Mouse (Mus musculus): ENCODE measurements around the gene Prr5l. TPM values are rescaled to one million over a fixed set of nuclear protein-coding genes. Genes with fewer than 3 reads are reported as not detected.
A peak's percentile ranks its signal among the peaks of the same experiment; 100 is the strongest.

Gene Prr5l
- polyA plus RNA-seq, 1 experiment from 2014 or later = 8.7 TPM

DNA sequence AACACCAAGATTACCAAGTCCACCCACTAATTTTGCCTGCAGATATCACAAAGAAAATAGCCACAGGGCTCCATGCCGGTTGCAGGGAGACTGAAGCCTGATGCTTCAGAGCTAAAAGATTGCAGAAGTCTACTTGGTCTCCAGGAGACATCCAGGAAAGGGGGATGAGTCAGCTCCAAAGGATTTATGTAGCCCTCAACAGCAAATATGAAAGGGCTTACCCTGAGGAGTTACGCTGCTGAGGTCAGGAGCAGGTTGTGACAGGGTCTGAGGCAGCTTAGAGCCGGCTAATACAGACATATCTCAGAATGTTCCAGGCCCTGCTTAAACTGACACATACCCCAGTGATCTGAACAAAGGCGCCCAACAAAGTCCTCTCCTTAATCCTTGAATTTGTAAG lies 90.7 kb downstream of the Prr5l start:
- 92% methylated on average over 4 of the region's 4 CpGs for WGBS
- H3K27me3 ChIP-seq (replicated peaks) = peaks cover 21% of the 10 kb centered on the region
- H3K4me1 ChIP-seq = peaks cover 15% of the 10 kb centered on the region
- no peak overlapping the region for H3K27ac ChIP-seq (replicated peaks)
- H3K36me3 ChIP-seq = no peaks in the 10 kb centered on the region
- no peak for ATAC-seq (ENCODE audit: low FRiP score)
- H3K9me3 ChIP-seq (replicated peaks) = no peaks in the 10 kb centered on the region
- H3K9ac ChIP-seq (replicated peaks) = no peak overlapping the region
- H3K4me3 ChIP-seq (replicated peaks) = no peak overlapping the region
- H3K4me2 ChIP-seq = no peak overlapping the region

DNA sequence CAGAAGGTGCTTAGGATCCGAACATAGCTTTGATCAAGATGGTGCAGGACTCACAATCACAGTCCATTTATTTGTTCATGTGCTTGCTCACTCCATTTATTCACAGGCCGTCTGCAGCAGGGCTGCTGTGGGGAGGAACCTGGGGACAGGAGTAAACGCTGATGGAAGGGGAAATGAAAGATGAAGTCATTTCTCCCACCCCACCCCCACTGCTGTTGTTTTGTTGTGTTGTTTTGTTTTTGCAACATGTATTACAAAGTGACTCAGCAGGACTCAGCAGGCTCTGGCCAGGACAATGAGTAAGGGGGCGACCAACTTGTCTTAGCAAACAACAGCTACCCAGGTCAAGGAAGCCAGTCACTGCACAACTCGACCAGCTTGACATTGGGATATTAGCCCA lies 99.6 kb downstream of the Prr5l start:
- 57% methylated on average over 5 of the region's 5 CpGs for WGBS

DNA sequence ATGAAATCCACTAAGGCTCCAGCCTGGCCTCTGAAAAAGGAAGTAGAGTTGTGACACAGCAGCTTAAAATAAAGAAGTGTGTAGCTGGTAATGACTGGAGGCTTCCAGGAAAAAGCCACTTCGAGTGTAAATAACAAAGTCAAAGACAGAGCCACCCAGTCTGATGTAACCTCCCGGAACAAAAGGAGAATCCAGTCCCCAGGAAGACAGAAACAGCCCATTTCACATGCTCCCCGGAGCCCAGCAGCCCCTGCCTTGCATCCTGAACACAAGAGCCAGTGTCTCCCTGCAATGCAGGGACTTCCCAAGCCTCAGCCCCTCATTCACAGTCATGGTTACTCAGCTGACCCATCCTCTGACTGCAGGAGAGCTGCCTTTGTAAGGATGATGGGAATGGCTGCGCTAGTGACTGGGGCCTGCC lies 101.5 kb downstream of the Prr5l start:
- ATAC-seq (ENCODE audit: low FRiP score) = peak; percentile 89

More for the DNA sequence above, 99.6 kb downstream of the Prr5l start:
- no peak overlapping the region for H3K9ac ChIP-seq (replicated peaks)
- H3K27ac ChIP-seq (replicated peaks) = no peak overlapping the region
- H3K4me2 ChIP-seq = no peak overlapping the region
- H3K36me3 ChIP-seq = no peaks in the 10 kb centered on the region
- H3K27me3 ChIP-seq (replicated peaks) = no peaks in the 10 kb centered on the region
- no peak for ATAC-seq (ENCODE audit: low FRiP score)
- no peak overlapping the region for H3K4me3 ChIP-seq (replicated peaks)
- no peaks in the 10 kb centered on the region for H3K9me3 ChIP-seq (replicated peaks)
- H3K4me1 ChIP-seq = no peaks in the 10 kb centered on the region; the same call in 1 of the 2 replicates

DNA sequence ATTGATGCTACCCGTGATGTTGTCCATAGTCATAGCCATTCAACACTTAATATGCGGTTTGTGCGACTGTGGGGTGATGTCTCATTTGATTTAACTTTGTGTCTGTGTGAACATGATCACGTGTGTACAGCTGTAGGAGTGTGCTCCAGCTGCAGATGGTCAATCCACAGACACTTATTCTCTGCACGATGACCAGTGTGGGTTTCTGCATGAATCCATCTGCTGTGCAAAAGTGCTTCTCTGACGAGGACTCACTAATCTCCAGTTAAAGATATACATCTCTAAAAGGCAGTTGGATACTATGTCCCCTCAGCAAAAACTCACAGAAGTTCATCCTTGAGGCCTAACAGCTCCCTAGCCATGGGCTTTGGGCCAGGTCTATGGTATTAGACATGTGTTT lies 104.7 kb downstream of the Prr5l start:
- no peak overlapping the region for H3K9ac ChIP-seq (replicated peaks)
- no peaks in the 10 kb centered on the region for H3K27me3 ChIP-seq (replicated peaks)
- no peaks in the 10 kb centered on the region for H3K9me3 ChIP-seq (replicated peaks)
- no peak overlapping the region for H3K27ac ChIP-seq (replicated peaks)
- no peaks in the 10 kb centered on the region; the same call in 1 of the 2 replicates for H3K4me1 ChIP-seq
- no peak overlapping the region for H3K4me3 ChIP-seq (replicated peaks)
- no peak overlapping the region for H3K4me2 ChIP-seq
- no peak for ATAC-seq (ENCODE audit: low FRiP score)
- 94% methylated on average over 6 of the region's 6 CpGs for WGBS
- no peaks in the 10 kb centered on the region for H3K36me3 ChIP-seq

More for the DNA sequence above, 101.5 kb downstream of the Prr5l start:
- H3K4me3 ChIP-seq (replicated peaks) = no peak overlapping the region
- H3K27me3 ChIP-seq (replicated peaks) = no peaks in the 10 kb centered on the region
- WGBS = 47% methylated on average over 4 of the region's 4 CpGs
- no peaks in the 10 kb centered on the region for H3K36me3 ChIP-seq
- H3K27ac ChIP-seq (replicated peaks) = 0 out of 2 replicates have a peak overlapping the region, but pooled peaks have one; percentile 43
- H3K4me1 ChIP-seq = no peaks in the 10 kb centered on the region; the same call in 1 of the 2 replicates
- H3K4me2 ChIP-seq = no peak overlapping the region
- no peaks in the 10 kb centered on the region for H3K9me3 ChIP-seq (replicated peaks)
- no peak overlapping the region for H3K9ac ChIP-seq (replicated peaks)

DNA sequence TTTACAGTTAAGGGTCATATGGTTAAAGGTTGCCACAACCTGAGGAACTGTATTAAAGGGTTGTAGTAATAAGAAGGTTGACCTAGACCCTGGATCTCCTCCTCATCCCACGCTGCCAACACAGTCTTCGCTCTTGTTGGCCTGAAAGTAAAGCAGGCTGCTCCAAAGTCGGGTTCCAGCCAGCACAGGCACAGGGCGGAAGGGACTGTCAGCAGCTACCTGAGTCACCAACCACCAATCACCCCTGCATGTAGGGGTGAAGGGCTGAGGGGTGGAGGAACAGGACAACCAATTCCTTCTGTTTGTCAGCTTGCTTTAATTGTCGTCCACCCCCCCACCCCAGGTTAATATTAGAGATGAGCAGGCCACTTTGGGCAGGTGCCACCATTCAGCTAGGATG lies 119.3 kb downstream of the Prr5l start:
- Histone ChIP-seq H3K4me1 (no peaks in the 10 kb centered on the region), H3K27ac (replicated peaks) (no peak overlapping the region), H3K4me3 (replicated peaks) (no peak overlapping the region), H3K36me3 (no peaks in the 10 kb centered on the region), H3K27me3 (replicated peaks) (no peaks in the 10 kb centered on the region), H3K9me3 (replicated peaks) (no peaks in the 10 kb centered on the region), H3K4me2 (no peak overlapping the region), H3K9ac (replicated peaks) (no peak overlapping the region)
- WGBS = 90% methylated on average over 5 of the region's 5 CpGs
- ATAC-seq (ENCODE audit: low FRiP score) = no peak

DNA sequence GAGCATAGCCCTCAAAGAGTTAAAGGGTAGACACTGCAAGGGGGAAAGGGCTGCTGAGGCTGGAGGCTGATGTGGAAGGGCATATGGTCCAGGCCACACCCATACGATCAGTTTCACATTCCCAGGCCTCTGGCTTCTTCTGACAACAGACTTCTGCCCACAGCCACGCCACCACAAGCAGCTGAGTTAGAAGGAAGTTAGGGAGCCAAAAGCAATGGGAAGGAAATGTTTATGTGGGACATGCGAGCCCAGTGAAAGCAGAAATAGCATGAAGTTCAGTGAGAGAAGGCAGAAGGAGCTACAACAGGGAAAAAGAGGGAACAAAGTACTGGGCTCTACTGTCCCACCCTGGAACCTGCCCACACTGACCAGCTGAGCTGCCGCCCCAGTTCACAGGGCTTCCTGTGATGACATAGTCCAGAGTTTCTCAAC lies 119.9 kb downstream of the Prr5l start:
- Histone ChIP-seq H3K9ac (replicated peaks) (no peak overlapping the region), H3K27me3 (replicated peaks) (no peaks in the 10 kb centered on the region), H3K4me3 (replicated peaks) (no peak overlapping the region), H3K9me3 (replicated peaks) (no peaks in the 10 kb centered on the region), H3K4me1 (no peaks in the 10 kb centered on the region), H3K4me2 (no peak overlapping the region), H3K27ac (replicated peaks) (no peak overlapping the region), H3K36me3 (no peaks in the 10 kb centered on the region)
- no peak for ATAC-seq (ENCODE audit: low FRiP score)
- 83% methylated on average over 4 of the region's 4 CpGs for WGBS

DNA sequence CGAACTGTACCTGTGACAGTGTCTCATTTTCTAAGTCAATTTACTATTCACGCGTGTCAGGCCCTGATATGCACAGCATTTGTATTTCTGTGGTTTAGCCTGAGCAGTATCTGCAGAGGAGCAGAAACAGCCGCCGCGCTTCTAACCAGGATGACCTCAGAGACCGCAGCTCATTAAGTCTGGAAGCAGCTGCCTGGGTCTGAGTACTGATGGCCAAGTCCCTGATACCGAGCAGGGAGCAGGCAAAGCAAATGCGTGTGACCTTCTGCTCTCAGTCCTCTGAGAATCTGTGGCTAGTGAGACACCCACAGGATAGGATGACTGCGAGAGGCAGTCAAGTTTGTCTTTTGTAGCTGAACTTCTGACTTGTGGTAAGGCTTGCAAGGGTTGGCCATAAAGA lies 120.4 kb downstream of the Prr5l start:
- ATAC-seq (ENCODE audit: low FRiP score) = no peak
- no peak overlapping the region for H3K4me3 ChIP-seq (replicated peaks)
- H3K4me1 ChIP-seq = no peaks in the 10 kb centered on the region
- 66% methylated on average over 10 of the region's 10 CpGs for WGBS
- H3K36me3 ChIP-seq = no peaks in the 10 kb centered on the region
- no peak overlapping the region for H3K27ac ChIP-seq (replicated peaks)
- no peak overlapping the region for H3K4me2 ChIP-seq
- no peaks in the 10 kb centered on the region for H3K27me3 ChIP-seq (replicated peaks)
- H3K9ac ChIP-seq (replicated peaks) = no peak overlapping the region
- H3K9me3 ChIP-seq (replicated peaks) = no peaks in the 10 kb centered on the region

DNA sequence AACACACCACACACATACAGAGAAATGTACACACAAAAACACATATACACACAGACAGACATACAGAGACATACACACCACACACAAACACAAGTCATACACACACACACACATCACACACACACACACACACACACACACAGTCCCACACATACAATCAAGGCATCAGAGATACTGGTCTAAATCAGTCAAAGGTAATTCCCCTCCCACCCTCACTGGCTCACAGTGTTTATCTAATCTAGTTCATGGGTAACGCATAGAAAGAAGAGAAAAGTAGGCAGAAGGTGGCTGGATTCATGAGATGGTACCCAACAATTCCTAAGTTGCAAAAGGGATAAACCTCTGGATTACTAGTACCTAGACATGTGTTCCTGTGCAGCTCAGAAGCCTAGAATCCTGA lies 120.9 kb downstream of the Prr5l start:
- Histone ChIP-seq H3K4me2 (no peak overlapping the region), H3K27me3 (replicated peaks) (no peaks in the 10 kb centered on the region), H3K9me3 (replicated peaks) (no peaks in the 10 kb centered on the region), H3K4me3 (replicated peaks) (no peak overlapping the region), H3K36me3 (no peaks in the 10 kb centered on the region), H3K27ac (replicated peaks) (no peak overlapping the region), H3K4me1 (no peaks in the 10 kb centered on the region), H3K9ac (replicated peaks) (no peak overlapping the region)
- no peak for ATAC-seq (ENCODE audit: low FRiP score)
- 96% methylated on average over 1 of the region's 1 CpGs for WGBS

DNA sequence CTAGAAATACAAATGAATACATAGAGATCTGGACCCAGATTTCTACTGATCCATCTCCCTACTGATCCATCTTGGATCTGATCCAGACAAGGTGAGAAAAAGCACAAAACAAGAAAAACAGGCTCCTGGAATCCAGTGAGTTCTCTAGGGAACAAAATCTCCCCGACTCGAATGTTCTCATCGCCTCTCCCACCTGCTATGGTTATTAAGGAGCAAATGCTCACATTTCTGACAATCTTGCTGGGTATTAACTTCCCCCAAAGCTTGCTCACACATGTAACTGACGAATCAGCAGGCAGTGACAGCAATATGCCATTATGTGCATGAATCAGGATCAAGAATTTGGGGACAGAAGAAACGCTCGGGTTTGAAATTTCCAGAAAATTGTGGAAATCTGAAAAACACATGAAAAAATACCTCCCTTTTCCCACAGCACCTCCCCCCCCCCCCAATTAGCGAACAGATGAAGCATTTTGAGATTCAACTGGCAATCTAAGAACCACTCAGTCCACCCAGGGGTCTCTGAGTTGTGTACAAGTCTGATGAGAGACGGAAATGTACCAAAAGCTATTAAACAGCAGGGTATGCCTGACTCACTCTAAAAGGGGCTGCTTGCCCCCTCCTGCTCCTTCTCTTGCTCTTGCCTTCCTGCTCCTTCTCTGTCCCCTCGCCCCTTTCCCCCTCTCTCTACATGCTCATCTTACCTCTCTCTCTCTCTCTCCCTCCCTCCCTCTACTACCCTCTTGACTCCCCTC lies 123.1 kb downstream of the Prr5l start:
- H3K4me1 ChIP-seq = peaks cover 9% of the 10 kb centered on the region
- H3K9ac ChIP-seq (replicated peaks) = no peak overlapping the region
- no peak overlapping the region for H3K27ac ChIP-seq (replicated peaks)
- H3K9me3 ChIP-seq (replicated peaks) = no peaks in the 10 kb centered on the region
- ATAC-seq (ENCODE audit: low FRiP score) = peak; percentile 52; the same call in 1 of the 2 replicates
- H3K4me3 ChIP-seq (replicated peaks) = no peak overlapping the region
- H3K36me3 ChIP-seq = no peaks in the 10 kb centered on the region
- H3K27me3 ChIP-seq (replicated peaks) = no peaks in the 10 kb centered on the region
- H3K4me2 ChIP-seq = no peak overlapping the region
- 53% methylated on average over 9 of the region's 9 CpGs for WGBS

DNA sequence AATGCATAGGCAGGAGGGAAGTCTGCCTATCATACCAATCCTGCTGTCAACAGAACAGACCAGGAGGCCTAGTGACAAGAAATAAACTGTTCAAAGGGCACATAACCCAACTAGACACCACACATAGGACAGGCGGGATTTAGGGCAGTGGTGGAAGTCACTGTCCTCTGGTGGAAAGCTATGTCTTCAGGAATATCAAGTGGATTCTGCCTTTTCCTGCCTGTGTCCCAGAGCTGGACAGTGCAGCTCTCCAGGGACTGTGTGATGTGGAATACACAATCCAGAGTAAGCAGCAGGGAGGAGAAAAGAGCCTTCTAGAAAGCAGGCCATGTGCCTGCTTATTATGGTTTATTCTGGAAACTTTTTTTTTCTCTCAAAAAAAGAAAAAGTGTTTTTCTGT lies 125.0 kb downstream of the Prr5l start:
- H3K27ac ChIP-seq (replicated peaks) = no peak overlapping the region
- H3K4me3 ChIP-seq (replicated peaks) = no peak overlapping the region
- 96% methylated on average over 1 of the region's 1 CpGs for WGBS
- H3K4me2 ChIP-seq = no peak overlapping the region
- no peaks in the 10 kb centered on the region for H3K9me3 ChIP-seq (replicated peaks)
- no peak for ATAC-seq (ENCODE audit: low FRiP score)
- peaks cover 13% of the 10 kb centered on the region for H3K4me1 ChIP-seq
- no peak overlapping the region for H3K9ac ChIP-seq (replicated peaks)
- H3K27me3 ChIP-seq (replicated peaks) = no peaks in the 10 kb centered on the region
- H3K36me3 ChIP-seq = no peaks in the 10 kb centered on the region

DNA sequence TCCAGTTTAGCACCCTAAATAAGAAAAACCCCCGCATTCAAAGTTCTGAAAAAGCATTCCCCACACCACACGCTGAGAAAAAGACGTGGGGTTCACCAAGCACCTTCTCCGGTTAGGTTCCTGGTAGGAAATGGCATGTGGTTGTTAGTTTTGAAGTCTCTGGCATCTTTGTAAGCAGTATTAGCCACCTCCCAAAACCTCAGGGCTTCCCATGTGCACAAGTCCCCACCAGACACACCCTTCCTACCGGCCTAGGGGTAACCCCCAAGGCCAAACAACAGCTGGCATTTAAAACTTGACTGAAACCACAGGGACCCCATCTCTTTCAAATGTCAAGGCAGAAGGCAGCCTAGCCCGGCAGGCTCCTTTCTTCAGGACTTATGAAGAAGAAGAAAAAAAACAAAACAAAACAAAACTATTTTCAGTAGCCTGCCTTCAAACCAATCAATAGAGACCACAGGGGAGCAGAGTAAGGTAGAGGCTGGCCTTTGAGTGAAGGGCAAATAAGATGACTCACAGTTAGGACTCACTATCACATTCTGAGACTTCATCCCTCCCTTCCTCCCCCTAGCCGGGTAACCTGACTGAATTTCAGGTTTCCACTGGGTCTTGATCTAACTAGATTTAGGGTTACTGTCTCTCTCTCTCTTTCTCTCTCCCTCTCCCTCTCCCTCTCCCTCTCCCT lies 126.6 kb downstream of the Prr5l start:
- Histone ChIP-seq H3K4me2 (no peak overlapping the region), H3K4me1 (peaks cover 13% of the 10 kb centered on the region), H3K9me3 (replicated peaks) (no peaks in the 10 kb centered on the region), H3K9ac (replicated peaks) (no peak overlapping the region), H3K27me3 (replicated peaks) (no peaks in the 10 kb centered on the region), H3K4me3 (replicated peaks) (no peak overlapping the region), H3K27ac (replicated peaks) (no peak overlapping the region), H3K36me3 (no peaks in the 10 kb centered on the region)
- no peak for ATAC-seq (ENCODE audit: low FRiP score)
- WGBS = 41% methylated on average over 7 of the region's 7 CpGs

DNA sequence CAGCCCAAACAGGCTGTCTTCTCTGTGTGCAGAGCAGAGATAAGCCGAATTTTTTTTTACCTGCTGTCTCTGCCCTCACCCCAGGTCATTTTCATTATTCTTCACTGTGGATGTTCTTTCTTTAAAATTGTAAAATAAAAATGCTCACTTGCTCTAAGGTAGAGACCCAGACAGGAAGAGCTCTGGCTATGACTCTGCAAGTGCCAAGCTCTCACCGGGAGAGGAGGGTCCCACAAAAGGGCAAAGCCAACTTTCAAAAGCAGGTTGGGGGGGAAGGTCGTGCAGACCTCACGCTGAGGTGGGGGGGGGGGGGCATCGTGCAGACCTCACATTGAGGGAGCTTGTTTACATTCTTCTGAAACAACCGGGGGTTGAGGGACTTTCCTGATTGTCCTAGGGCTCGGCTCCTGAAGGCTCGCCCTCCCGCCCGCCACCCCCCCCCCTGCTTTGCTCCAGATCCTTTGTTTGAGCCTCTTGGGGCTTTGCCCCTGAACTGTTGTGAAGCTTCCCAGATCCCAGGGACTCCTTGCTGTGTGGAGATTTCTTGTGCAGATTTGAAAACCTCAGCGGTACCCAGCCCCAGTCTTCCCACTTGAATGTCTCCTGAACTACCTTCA lies 127.8 kb downstream of the Prr5l start:
- H3K4me3 ChIP-seq (replicated peaks) = no peak overlapping the region
- no peaks in the 10 kb centered on the region for H3K27me3 ChIP-seq (replicated peaks)
- H3K4me1 ChIP-seq = peaks cover 13% of the 10 kb centered on the region
- H3K27ac ChIP-seq (replicated peaks) = no peak overlapping the region
- no peaks in the 10 kb centered on the region for H3K9me3 ChIP-seq (replicated peaks)
- peak overlapping the region; percentile 42 for H3K4me2 ChIP-seq
- 6% methylated on average over 11 of the region's 11 CpGs for WGBS
- no peak for ATAC-seq (ENCODE audit: low FRiP score)
- H3K36me3 ChIP-seq = no peaks in the 10 kb centered on the region
- no peak overlapping the region for H3K9ac ChIP-seq (replicated peaks)
